Mouse (Mus musculus) CH12.LX (cell line): ENCODE measurements around the gene Dcn.

Experiments used
- CHD1 ChIP-seq: IDR thresholded peaks from 2 replicates; pipeline ENCODE4 v1.6.1; 2012; ENCODE audit warnings: low read depth, low read length, improper control_type of control experiment, inconsistent platforms
- CHD2 ChIP-seq: IDR thresholded peaks from 2 replicates; pipeline ENCODE4 v1.6.1; 2011; ENCODE audit warnings: low read length, improper control_type of control experiment
- CTCF ChIP-seq, 2 experiments: IDR thresholded peaks in 1 of 2; conservative IDR thresholded peaks in 1 of 2; 2 replicates each; pipeline ENCODE4 v1.5.1; 2011 to 2012; ENCODE audit warnings: low read depth in 2 of 2, low read length in 2 of 2, improper control_type of control experiment in 1 of 2, inconsistent platforms in 1 of 2, mild to moderate bottlenecking in 1 of 2, moderate library complexity in 1 of 2
- EP300 ChIP-seq: IDR thresholded peaks from 2 replicates; pipeline ENCODE4 v1.6.1; 2011; ENCODE audit warnings: low read length, improper control_type of control experiment
- KAT2A ChIP-seq: IDR thresholded peaks from 2 replicates; pipeline ENCODE4 v1.6.1; 2012; ENCODE audit warnings: low read length, improper control_type of control experiment, inconsistent platforms; ENCODE audit not compliant: insufficient replicate concordance
- POLR2A ChIP-seq: IDR thresholded peaks from 2 replicates; pipeline ENCODE4 v1.6.1; 2011; ENCODE audit warnings: low read depth, mild to moderate bottlenecking, improper control_type of control experiment, low read length
- POLR2AphosphoS2 ChIP-seq: IDR thresholded peaks from 2 replicates; pipeline ENCODE4 v1.6.1; 2011; ENCODE audit warnings: low read depth, low read length, improper control_type of control experiment
- RCOR1 ChIP-seq: conservative IDR thresholded peaks from 2 replicates; pipeline ENCODE4 v1.6.1; 2012; ENCODE audit warnings: low read depth, mild to moderate bottlenecking, inconsistent platforms, low read length, improper control_type of control experiment
- SIN3A ChIP-seq: IDR thresholded peaks from 2 replicates; pipeline ENCODE4 v1.6.1; 2012; ENCODE audit warnings: low read length, improper control_type of control experiment, inconsistent platforms
- ZKSCAN1 ChIP-seq: IDR thresholded peaks from 2 replicates; pipeline ENCODE4 v1.6.1; 2012; ENCODE audit warnings: low read depth, inconsistent platforms, low read length, improper control_type of control experiment, borderline replicate concordance
- ZMIZ1 ChIP-seq: IDR thresholded peaks from 2 replicates; pipeline ENCODE4 v1.6.1; 2012; ENCODE audit warnings: low read depth, mild to moderate bottlenecking, inconsistent platforms, low read length, improper control_type of control experiment

DNA sequence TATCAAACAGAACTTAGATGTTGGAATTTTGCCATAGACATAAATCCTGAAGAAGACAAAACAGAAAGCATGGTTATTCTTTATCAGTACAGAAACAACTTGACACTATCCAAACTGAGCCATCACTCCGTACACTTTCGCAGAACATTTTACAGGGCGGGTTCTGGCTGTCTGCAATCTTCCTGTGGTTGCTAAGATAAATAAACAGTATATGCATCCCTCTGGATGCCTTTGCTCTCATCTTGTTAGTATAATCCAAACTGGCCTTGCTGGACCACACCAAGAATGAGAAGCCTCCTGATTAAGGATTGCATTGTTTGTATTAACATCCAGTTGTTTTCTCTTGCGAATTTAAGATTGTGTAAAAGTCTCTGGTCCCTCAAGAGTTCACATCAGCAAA, 56.3 kb downstream of the Dcn start:
- no peak for TF ChIP-seq POLR2A
- TF ChIP-seq EP300: no peak
- TF ChIP-seq CTCF (conservative IDR thresholded peaks at IDR 0.05 in 1 of 2, IDR thresholded peaks at IDR 0.05 in 1 of 2; ENCODE audit: low read depth in 2 of 2, low read length in 2 of 2): no peak
- no peak for TF ChIP-seq SIN3A
- no peak for TF ChIP-seq CHD2
- TF ChIP-seq POLR2AphosphoS2: no peak
- TF ChIP-seq ZMIZ1: no peak
- TF ChIP-seq ZKSCAN1: no peak
- no peak for TF ChIP-seq RCOR1
- TF ChIP-seq CHD1: no peak
- no peak for TF ChIP-seq KAT2A
